Comparison of ENCODE assay signal across 15 mouse cellular contexts in the genomic region with DNA sequence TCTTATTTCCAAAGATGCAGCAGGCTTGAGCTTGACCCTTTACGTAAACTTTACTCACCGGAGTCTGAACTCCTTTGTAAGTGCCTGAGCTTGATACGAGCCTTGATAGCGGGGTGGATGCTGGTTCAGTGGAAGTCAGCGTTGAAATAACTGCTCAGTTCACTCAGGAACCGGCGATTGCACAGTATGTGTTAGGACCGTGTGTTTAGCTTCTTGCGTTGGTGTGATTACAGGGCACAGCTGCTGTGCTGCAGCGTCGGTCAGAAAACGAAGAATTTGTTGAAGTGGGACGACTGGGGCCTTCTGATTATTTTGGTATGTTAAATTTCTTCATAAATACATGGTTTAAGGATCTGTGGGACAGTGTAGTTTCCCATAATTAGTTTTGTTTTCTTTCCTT. TPM values are rescaled to one million over a fixed set of nuclear protein-coding genes. Genes with fewer than 3 reads are reported as not detected.
"Had no signal": no experiment of that assay in that cellular context is flagged by ENCODE, and none has a peak within 500 bp of the region (broad histone marks: within the 10 kb centered on the region; RNA-seq: fewer than 3 reads in every experiment).

No protein-coding gene starts in this region.

- DNase-seq: lung, adult 18-20 months; lung, postnatal 10 days; right cerebral cortex, postnatal 14 days; thymus, adult 2 months; thymus, postnatal 25 days; thymus, postnatal 4 days had no signal

- H3K4me2 ChIP-seq: liver, embryonic 12.5 days; lung, embryonic 15.5 days; midbrain, embryonic 13.5 days; neural tube, embryonic 12.5 days; stomach, embryonic 15.5 days had no signal

- H3K27ac ChIP-seq: liver, embryonic 12.5 days; liver, embryonic 14.5 days; lung, embryonic 15.5 days; midbrain, embryonic 10.5 days; midbrain, embryonic 13.5 days; neural tube, embryonic 12.5 days; stomach, embryonic 15.5 days; stomach, postnatal 0 days had no signal

- H3K27me3 ChIP-seq: liver, embryonic 12.5 days; lung, embryonic 15.5 days; midbrain, embryonic 13.5 days; neural tube, embryonic 12.5 days; stomach, embryonic 15.5 days had no signal

- H3K4me3 ChIP-seq: liver, embryonic 12.5 days; lung, embryonic 15.5 days; midbrain, embryonic 10.5 days; midbrain, embryonic 13.5 days; neural tube, embryonic 12.5 days; stomach, embryonic 15.5 days had no signal

RNA-seq across cellular contexts. Expression of gene Fam20a, which starts 55.7 kb away (rescaled TPM):
- total RNA-seq: neutrophil, adult 5-6 weeks had no signal
